Mouse (Mus musculus) forebrain, embryonic 11.5 days (tissue): Measurements from ENCODE around the gene Il4i1. TPM values are rescaled to one million over a fixed set of nuclear protein-coding genes. Genes with fewer than 3 reads are reported as not detected.

ENCODE experiments used
- ATAC-seq: fragments of 200-750 bp; cut with Nextera tagmentation; replicated peaks from 2 replicates; pipeline ENCODE4 v1.8.0; 2017; ENCODE audit warnings: moderate TSS enrichment; ENCODE audit not compliant: low FRiP score
- DNase-seq: peaks from one replicate; pipeline ENCODE4 v3.0.0-alpha.2; 2017; ENCODE audit warnings: low spot score
- H3K27ac ChIP-seq: fragments of 300-500 bp; sonication (generic); 2 replicates; pipeline ENCODE4 v1.5.1; 2014; ENCODE audit warnings: low read depth, low read length
- H3K27me3 ChIP-seq: fragments of 300-500 bp; sonication (generic); 2 replicates; pipeline ENCODE4 v1.6.1; 2014; ENCODE audit warnings: mild to moderate bottlenecking, low read length, mixed read lengths; ENCODE audit not compliant: control insufficient read depth, insufficient read depth
- H3K36me3 ChIP-seq: fragments of 300-500 bp; sonication (generic); 2 replicates; pipeline ENCODE4 v1.6.1; 2014; ENCODE audit warnings: mild to moderate bottlenecking, low read length, moderate library complexity, mixed read lengths; ENCODE audit not compliant: control insufficient read depth, insufficient read depth
- H3K4me1 ChIP-seq: fragments of 300-500 bp; sonication (generic); replicated peaks from 2 replicates; pipeline ENCODE4 v1.6.1; 2014; ENCODE audit warnings: low read length, mixed read lengths; ENCODE audit not compliant: control insufficient read depth, insufficient read depth
- H3K4me2 ChIP-seq: fragments of 300-500 bp; sonication (generic); 2 replicates; pipeline ENCODE4 v1.6.1; 2014; ENCODE audit warnings: low read depth, mild to moderate bottlenecking, low read length, moderate library complexity, mixed read lengths; ENCODE audit not compliant: severe bottlenecking
- H3K4me3 ChIP-seq: fragments of 300-500 bp; sonication (generic); 2 replicates; pipeline ENCODE4 v1.5.1; 2014; ENCODE audit warnings: low read depth, low read length
- H3K9ac ChIP-seq: fragments of 300-500 bp; sonication (generic); 2 replicates; pipeline ENCODE4 v1.6.1; 2014; ENCODE audit warnings: low read length
- H3K9me3 ChIP-seq: fragments of 300-500 bp; sonication (generic); 2 replicates; pipeline ENCODE4 v1.6.1; 2016; ENCODE audit warnings: low read length, mixed read lengths; ENCODE audit not compliant: control insufficient read depth
- WGBS: fragments of 180-500 bp; shearing (Covaris S2); extraction: QIAGEN DNeasy Blood & Tissue Kit; methylation state at CpG from one replicate; pipeline ENCODE4 v1.1.7; 2014; 5-methylcytosine and 5-hydroxymethylcytosine counted together
- polyA plus RNA-seq: library from polyadenylated mRNA; unstranded; fragments of >200 nt; fragmentation: Nextera tagmentation; extraction: Ambion mirVana; gene quantifications from 2 replicates; pipeline ENCODE4 v1.2.1, GENCODE M21; 2014

The Il4i1 gene
- polyA plus RNA-seq, 1 experiment from 2014 or later: 1.4 TPM

DNA sequence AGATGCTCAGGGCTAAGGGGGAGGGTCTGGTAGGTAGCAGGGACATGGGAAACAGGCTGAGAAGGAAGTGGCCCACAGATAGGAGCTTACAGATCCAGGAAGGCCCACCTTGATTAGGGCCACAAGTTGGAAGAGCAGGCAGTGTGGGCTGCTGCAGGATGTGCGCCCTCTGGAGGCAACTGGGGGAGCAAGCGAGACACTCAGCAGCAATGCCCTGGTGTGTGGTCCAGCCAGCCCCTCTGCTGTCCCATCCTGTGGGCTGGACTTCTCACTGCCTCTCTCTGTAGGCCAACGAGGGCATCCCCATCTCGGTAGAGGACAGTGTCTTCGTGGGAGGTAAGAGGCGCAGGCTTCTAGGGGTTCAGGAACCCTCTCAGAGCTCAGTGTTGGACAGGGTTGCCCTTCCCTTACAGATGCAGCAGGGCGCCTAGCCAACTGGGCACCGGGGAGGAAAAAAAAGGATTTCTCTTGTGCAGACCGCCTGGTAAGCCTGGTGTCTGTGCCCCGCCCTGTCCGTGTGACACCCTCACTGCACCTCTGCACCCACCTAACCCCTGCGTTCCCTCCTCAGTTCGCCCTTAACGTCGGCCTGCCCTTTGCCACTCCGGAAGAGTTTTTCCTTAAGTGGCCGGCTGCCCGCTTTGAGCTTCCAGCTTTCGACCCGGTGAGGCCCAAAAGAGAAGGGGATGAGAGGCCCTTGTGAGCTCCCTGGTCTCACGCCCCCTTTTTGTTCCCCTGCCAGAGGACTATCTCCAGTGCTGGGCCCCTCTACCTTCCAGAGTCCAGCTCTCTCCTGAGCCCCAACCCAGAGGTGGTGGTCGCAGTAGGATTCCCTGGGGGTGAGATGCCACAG, 44.6 kb downstream of the Il4i1 start:
- Histone ChIP-seq H3K4me3 (no peak overlapping the region), H3K27ac (peak overlapping the region; percentile 32; the same call in 1 of the 2 replicates), H3K4me2 (no peak overlapping the region), H3K9ac (no peak overlapping the region), H3K9me3 (no peaks in the 10 kb centered on the region), H3K36me3 (peaks cover 20% of the 10 kb centered on the region), H3K27me3 (no peaks in the 10 kb centered on the region), H3K4me1 (peaks cover 8% of the 10 kb centered on the region; the same call in 1 of the 2 replicates)
- DNase-seq: peak; percentile 91
- ATAC-seq: peak; percentile 25; the same call in 1 of the 2 replicates
- WGBS: 57% methylated on average over 22 of the region's 22 CpGs

DNA sequence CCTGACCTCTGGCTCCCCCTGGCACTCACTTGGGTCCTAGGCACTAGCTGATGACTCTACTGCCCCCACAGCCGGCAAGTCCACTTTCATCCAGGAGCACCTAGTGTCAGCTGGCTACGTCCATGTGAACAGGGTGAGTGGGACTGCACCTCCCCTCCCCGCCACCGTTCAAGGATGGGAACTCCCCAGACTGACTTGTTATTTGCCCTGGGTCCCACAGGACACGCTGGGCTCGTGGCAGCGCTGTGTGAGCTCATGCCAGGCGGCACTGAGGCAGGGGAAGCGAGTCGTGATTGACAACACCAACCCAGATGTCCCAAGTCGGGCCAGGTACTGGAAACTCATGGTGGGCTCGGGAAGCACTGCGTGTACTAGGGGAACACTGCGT, 45.2 kb downstream of the Il4i1 start:
- Histone ChIP-seq H3K4me2 (no peak overlapping the region), H3K4me3 (no peak overlapping the region), H3K27ac (no peak overlapping the region), H3K9me3 (no peaks in the 10 kb centered on the region), H3K36me3 (peaks cover 20% of the 10 kb centered on the region), H3K4me1 (peaks cover 12% of the 10 kb centered on the region), H3K27me3 (no peaks in the 10 kb centered on the region), H3K9ac (no peak overlapping the region)
- DNase-seq: no peak
- no peak for ATAC-seq
- WGBS: 90% methylated on average over 14 of the region's 14 CpGs

DNA sequence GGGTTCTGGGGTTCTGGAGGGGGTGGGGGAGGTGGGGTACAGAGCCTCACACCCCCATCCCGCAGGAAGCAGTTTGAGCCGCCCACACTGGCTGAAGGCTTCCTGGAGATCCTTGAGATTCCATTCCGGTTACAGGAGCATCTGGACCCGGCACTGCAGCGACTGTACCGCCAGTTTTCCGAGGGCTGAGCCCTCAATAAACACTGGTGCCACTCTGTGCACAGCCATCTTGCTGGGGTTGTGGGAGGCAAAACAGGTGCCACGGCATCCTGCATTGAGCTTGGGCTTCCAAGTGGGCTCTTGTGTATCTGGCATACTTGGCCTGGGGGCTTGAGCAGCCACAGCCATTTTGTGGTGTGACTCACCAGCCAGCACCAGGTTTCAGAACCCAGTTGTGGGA, 46.2 kb downstream of the Il4i1 start:
- Histone ChIP-seq H3K27me3 (no peaks in the 10 kb centered on the region), H3K27ac (no peak overlapping the region), H3K4me3 (no peak overlapping the region), H3K4me2 (no peak overlapping the region), H3K36me3 (peaks cover 20% of the 10 kb centered on the region), H3K4me1 (peaks cover 22% of the 10 kb centered on the region), H3K9ac (no peak overlapping the region), H3K9me3 (no peaks in the 10 kb centered on the region)
- ATAC-seq (no peak), DNase-seq (no peak)
- WGBS: 91% methylated on average over 8 of the region's 8 CpGs

DNA sequence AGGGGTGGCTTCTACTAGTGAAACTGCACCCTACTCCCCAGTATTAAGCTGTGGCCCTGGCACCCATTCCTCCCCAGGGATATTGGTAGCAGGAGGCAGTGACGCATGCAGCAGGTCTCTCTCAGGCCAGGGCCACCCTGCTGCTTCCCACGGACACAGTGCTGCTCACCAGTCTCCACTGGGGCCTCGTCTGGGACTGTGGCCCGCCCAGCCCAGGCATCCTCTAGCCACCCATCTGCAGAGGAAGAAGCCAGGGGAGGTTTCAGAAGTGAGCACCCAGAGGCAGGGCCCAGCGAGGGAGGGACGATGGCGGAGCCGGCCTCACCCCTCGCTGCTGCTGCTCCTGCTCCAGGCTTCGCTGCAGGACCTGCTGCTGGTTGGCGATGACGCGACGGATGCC, 47.0 kb downstream of the Il4i1 start:
- Histone ChIP-seq H3K36me3 (peaks cover 20% of the 10 kb centered on the region), H3K27ac (no peak overlapping the region), H3K4me1 (peaks cover 26% of the 10 kb centered on the region), H3K27me3 (no peaks in the 10 kb centered on the region), H3K9ac (no peak overlapping the region), H3K9me3 (no peaks in the 10 kb centered on the region), H3K4me2 (no peak overlapping the region), H3K4me3 (no peak overlapping the region)
- DNase-seq (no peak), ATAC-seq (no peak)
- 86% methylated on average over 14 of the region's 14 CpGs for WGBS

DNA sequence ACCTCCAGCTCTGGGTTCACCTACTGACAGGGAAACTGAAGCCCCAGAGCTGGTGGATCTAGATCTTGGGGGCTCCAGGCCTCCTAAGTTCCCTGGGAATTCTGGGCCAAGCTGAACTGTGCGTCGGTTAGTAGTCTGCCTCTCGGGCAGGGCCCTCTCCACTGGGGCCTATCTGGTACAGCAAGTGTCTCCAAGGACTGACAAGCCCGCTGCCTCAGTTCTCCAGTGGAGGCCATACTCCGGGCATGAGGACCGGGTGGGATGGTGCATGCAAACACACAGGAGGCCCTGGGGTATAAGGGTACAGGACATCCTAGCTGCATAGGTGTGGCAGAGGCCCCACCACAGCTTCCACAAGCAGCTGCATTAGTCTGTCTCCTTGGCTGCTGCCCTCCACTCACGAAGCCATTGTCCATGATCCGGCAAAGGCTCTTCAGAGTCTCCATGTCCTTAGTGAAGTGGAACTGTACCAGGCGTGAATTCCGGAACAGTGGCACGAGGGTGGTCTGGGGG, 47.9 kb downstream of the Il4i1 start:
- ATAC-seq (no peak), DNase-seq (no peak)
- Histone ChIP-seq H3K4me2 (no peak overlapping the region), H3K27ac (no peak overlapping the region), H3K9ac (no peak overlapping the region), H3K9me3 (no peaks in the 10 kb centered on the region), H3K4me1 (peaks cover 23% of the 10 kb centered on the region), H3K4me3 (no peak overlapping the region), H3K36me3 (peaks cover 20% of the 10 kb centered on the region), H3K27me3 (no peaks in the 10 kb centered on the region)
- 94% methylated on average over 11 of the region's 11 CpGs for WGBS

DNA sequence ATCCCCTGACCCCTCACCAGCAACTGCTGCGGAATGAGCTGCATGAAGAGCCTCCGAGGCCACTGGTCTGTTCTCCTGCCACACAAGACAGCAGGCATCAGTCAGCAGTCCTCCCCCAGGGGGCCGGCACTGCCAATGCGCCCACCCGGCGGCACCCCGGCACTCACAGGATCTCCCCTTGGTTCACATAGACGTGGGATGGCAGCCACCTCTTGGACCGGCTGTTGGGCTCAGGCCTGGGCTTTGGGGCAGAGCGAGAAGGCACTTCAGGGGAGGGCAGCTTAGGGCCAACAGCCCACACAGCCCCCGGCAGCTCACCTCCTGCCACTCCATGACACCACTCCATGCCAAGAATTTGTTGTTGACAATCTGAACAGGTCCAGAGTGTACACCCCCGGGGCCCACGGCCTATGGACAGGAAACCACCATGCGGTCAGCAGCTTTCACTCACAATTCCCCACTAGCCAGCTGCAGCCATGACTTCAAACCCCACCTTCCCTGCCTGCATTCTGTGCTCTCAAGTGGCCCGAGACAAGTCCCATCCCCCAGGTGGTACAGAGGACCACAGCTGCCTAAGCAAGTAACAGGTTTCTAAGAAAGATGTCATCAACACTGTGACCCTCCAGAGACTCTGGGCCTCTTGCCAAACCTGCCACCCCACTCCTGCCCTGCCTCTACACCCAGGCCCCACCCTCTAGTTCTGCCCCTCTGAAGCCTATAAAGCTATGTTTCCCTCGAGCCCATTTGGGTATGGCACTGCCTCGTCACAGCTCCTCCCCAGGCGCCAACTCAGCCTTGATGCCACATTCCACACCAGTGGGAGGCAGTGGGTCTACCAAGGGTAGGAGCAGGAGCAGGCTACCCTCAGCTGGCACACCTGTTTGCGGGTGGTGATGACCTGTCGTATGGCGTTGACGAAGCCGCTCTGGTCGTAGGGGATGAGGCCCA, 48.7 kb downstream of the Il4i1 start:
- WGBS: 86% methylated on average over 24 of the region's 24 CpGs
- no peaks in the 10 kb centered on the region for H3K9me3 ChIP-seq
- H3K4me2 ChIP-seq: no peak overlapping the region
- ATAC-seq (no peak), DNase-seq (no peak)
- H3K27ac ChIP-seq: no peak overlapping the region
- H3K36me3 ChIP-seq: peaks cover 20% of the 10 kb centered on the region
- no peaks in the 10 kb centered on the region for H3K27me3 ChIP-seq
- no peak overlapping the region for H3K4me3 ChIP-seq
- no peak overlapping the region for H3K9ac ChIP-seq
- peaks cover 23% of the 10 kb centered on the region for H3K4me1 ChIP-seq

DNA sequence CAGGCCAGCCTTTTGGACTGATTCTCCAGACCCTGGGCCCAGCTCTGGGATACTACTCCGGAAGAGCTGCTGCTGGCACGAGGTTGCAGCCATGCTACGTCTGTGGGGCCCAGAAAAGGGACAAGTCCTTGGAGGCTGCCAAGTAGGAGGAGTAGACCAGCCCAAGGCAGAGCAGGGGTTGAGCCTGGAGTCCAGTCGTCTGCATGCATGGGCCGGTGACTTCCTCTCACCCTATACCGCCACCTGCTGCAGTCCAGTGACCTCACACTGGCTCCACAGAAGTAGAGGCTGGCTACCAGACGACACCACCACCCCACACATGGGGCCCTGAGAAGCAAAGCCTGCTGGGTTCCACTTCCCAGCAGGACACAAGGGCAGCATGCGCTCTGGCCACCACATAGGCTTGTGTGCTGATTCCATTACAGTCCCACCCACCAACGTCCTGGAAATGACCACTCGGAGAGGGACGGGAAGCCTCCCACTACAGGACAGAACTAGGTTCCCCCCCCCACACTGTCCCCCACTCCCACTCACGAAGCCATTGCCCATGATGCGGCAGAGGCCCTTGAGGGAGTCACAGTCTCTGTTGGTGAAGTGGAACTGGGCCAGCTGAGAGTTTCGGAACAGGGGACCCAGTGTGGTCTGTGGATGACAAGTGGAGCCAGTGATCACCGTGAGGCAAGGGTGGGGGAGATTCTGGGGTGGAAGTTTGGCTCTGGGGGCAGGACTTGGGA, 50.3 kb downstream of the Il4i1 start:
- Histone ChIP-seq H3K4me2 (peak overlapping the region; percentile 15; the same call in 1 of the 2 replicates), H3K4me3 (no peak overlapping the region), H3K27ac (no peak overlapping the region), H3K27me3 (no peaks in the 10 kb centered on the region), H3K36me3 (peaks cover 20% of the 10 kb centered on the region), H3K9me3 (no peaks in the 10 kb centered on the region), H3K4me1 (peaks cover 29% of the 10 kb centered on the region), H3K9ac (peak overlapping the region; percentile 20; the same call in 1 of the 2 replicates)
- 72% methylated on average over 15 of the region's 15 CpGs for WGBS
- no peak for DNase-seq
- ATAC-seq: no peak
